Mouse (Mus musculus) subcutaneous adipose tissue, adult 2 months (tissue): ENCODE results near the gene Gm3880. TPM values are rescaled to one million over a fixed set of nuclear protein-coding genes. Genes with fewer than 3 reads are reported as not detected.

Source experiments
- polyA plus RNA-seq: library from polyadenylated mRNA; depleted of rRNA; stranded (reverse); fragments of >200 nt; gene quantifications from 2 replicates; pipeline ENCODE4 v1.2.3, GENCODE M21; 2012; ENCODE audit warnings: low replicate concordance; rRNA removed

The Gm3880 gene
- not detected in 2 replicates for polyA plus RNA-seq

GRCm38 (mm10) chrX:102686872-102687271 lies at the start of gene Gm3880:
Gene Gm3880 (minus strand): TSS chrX:102686972.

GRCm38 (mm10) chrX:102707535-102707934 lies 20.8 kb upstream of the Gm3880 start, which contains the start of the genes Gm9112 and Dmrtc1b:
Gene Gm9112 (minus strand): TSS chrX:102707635.
Gene Dmrtc1b (plus strand): TSS chrX:102707865.

GRCm38 (mm10) chrX:102643823-102644572 lies 42.8 kb downstream of the Gm3880 start, which contains the start of gene Phka1:
Gene Phka1 (minus strand): TSS chrX:102644246.

Other genes starting within 250 kb of the Gm3880 start
- gene Hdac8, start 181.6 kb downstream of the Gm3880 start, polyA plus RNA-seq = 4.4 and 7.6 TPM in 2 replicates
- 6.8 and 8.9 TPM in 2 replicates for gene Phka1, start 42.7 kb downstream of the Gm3880 start, polyA plus RNA-seq
- gene Gm9112, start 20.7 kb upstream of the Gm3880 start, polyA plus RNA-seq = not detected in 2 replicates
- gene Dmrtc1b, start 20.9 kb upstream of the Gm3880 start, polyA plus RNA-seq = not detected in 2 replicates
- not detected in 2 replicates for gene Dmrtc1c1, start 116.0 kb upstream of the Gm3880 start, polyA plus RNA-seq
- gene Dmrtc1c2, start 167.6 kb upstream of the Gm3880 start, polyA plus RNA-seq = not detected in 2 replicates
- gene 1700031F05Rik, start 181.0 kb upstream of the Gm3880 start, polyA plus RNA-seq = not detected in 2 replicates
- gene Dmrtc1a, start 221.7 kb upstream of the Gm3880 start, polyA plus RNA-seq = 0.26 and 1.1 TPM in 2 replicates
- gene 1700011M02Rik, start 221.9 kb upstream of the Gm3880 start, polyA plus RNA-seq = not detected in 2 replicates
- not detected in 2 replicates for gene 1700018G05Rik, start 241.4 kb upstream of the Gm3880 start, polyA plus RNA-seq